Mouse (Mus musculus) retina, postnatal 7 days (tissue): ENCODE results near the gene Susd1.
"Not testable (repeated sequence)": the region's sequence is repeated elsewhere in the genome, so short reads cannot be mapped to it uniquely, and the experiment has no call there.

ENCODE experiments used
- DNase-seq: peaks from one replicate; pipeline ENCODE4 v3.0.0-alpha.2; 2012; ENCODE audit warnings: low read depth, low spot score

Gene Susd1

DNA sequence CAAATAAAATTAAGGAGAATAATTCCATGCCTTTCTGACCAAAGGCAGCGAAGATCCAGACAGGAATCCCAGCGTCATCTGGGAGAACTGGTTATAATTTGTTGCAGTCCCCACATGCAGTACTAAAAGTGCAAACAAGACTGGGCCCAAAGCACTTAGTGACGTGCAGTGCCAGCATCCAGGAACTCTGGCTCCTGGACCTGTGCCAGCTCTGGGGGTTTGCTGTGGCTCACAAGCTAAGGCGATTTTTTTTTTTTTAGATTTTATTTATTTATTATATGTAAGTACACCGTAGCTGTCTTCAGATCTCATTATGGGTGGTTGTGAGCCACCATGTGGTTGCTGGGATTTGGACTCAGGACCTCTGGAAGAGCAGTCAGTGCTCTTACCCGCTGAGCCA, 152.1 kb downstream of the Susd1 start:
- DNase-seq = not testable (repeated sequence)

DNA sequence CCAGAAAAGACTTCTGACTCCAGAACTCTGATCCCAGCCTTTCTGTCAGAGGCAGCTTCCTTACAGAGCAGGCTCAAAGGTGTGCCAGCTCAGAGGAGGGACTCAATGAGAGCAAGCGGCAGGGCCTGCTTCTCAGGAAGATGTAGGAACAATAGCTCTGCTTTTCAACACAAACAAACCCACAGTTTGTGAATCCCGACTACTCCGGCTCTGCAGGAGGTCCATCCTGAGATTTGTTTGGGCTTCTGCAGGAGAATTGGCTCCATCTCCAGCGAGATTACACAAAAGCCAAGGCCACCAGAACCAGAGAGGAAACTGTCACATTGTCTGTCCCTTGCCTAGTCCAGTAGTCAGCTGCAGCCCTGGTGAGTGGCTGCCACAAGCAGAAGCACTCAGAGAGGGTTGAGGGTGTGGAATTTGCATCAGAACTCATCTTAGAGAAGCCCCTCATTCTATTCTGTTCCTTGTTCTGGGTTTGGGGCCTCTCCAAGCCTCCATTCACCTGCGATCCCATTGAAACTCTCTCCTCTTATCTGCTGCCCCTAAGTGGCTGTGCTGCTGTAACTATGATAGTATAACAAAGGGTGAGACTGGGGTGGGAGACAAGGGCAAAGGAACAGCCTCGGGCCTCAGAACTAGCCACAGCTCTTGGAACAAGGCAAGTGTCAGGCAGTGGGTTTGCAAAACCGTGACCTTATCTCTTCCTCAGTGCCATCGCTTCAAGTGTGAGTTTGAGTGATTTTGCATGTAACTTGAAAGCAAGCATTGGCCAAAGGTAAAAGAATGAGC, 155.5 kb downstream of the Susd1 start:
- DNase-seq = no peak

DNA sequence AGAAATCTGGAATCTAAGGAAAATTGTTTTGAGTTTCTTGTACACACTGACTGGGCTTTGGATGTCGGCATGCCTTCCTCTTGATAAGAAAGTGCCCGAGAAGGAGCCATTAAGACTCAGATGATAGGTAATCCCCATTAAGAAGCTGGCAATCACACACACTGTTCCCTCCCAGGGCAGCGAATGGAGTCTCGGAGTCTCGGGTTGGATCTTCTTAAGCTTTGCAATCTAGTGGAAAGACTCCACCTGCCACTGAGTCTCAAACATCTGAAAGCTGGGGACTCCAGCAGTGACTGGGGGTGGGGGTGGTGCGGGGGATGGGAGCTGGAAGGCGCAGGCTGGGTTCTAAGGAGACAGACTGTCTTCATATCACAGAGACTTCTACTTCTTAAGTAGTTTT, 156.3 kb downstream of the Susd1 start:
- DNase-seq = no peak

DNA sequence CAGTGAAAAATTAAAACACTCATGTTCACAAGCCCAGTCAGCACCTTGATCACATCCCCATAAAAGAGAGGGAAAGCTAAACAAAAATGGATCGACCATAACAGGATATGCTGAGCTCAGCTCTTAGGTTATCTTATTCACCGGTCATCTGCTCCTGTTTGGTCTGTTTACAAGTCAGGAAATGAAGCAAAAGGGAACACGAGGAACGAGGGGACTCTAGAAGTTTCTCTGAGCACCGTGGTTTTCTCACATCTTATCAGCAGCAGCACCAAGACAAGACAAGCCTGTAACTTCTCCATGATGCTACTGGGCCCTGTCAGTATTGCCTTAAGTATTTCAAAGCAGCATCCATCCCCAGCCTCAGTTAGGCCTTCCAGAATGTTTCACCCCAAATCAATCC, 157.6 kb downstream of the Susd1 start:
- no peak for DNase-seq

DNA sequence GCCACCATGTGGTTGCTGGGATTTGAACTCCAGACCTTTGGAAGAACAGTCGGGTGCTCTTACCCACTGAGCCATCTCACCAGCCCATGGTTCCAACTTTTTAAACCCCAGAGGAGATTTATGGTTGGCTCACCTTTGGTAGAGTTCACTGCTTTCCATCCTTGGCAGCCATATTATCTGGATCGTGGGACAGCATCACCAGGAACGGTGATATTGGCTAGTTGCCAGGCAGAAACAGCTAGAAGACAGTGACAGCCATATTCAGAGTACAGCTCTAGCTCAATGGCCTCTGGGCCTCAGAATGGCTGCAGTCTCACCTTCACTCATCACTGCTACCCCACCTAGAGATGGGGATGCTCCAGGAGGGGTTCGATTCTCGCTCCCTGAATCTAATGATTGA, 159.3 kb downstream of the Susd1 start:
- no peak for DNase-seq

- no peak for DNase-seq
These were observed 160.0 kb downstream of the Susd1 start for GRCm38 (mm10) chr4:59278410-59278809.

DNA sequence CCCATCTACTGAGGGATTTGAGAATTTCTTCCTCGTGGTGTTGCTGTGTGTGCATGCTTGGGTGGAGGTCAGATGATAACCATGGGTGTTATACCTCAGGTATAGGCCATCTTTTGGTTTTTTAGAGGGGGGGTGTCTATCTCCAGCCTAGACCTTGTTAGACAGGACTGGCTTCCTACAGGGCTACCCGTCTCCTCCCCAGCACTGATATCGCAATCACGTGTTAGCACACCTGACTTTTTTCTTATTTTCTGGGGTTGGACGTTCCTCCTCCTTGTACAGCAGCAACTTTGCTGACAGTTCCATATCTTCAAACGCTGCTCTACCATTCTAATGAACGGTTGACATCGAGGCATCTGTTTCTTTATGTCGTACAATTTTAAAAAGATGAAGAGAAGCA, 160.5 kb downstream of the Susd1 start:
- DNase-seq = no peak

GRCm38 (mm10) chr4:59275956-59276355, 162.5 kb downstream of the Susd1 start:
- DNase-seq = no peak

GRCm38 (mm10) chr4:59275494-59275893, 162.9 kb downstream of the Susd1 start:
- DNase-seq = no peak

DNA sequence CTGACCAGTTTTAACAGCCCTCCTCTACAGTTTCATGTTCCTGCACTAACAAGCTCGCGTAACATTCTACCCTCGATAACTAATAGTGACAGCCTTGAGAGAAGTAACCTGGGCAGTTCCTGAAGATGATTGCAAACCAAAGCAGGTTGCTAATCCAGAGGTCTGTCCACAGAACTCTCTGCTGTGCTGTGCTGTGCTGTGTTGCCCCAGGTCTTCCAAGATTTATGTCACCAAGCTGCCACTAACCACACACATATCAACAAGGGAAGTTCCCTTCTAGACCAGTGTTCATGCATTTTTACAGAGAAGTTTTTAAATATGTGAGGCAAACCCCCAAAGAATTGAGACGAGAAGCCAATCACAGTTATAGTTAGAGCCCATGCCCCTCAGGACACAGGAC, 164.3 kb downstream of the Susd1 start:
- no peak for DNase-seq

GRCm38 (mm10) chr4:59273342-59273741, 165.1 kb downstream of the Susd1 start:
- no peak for DNase-seq

GRCm38 (mm10) chr4:59265631-59266030, 172.8 kb downstream of the Susd1 start:
- DNase-seq = no peak

DNA sequence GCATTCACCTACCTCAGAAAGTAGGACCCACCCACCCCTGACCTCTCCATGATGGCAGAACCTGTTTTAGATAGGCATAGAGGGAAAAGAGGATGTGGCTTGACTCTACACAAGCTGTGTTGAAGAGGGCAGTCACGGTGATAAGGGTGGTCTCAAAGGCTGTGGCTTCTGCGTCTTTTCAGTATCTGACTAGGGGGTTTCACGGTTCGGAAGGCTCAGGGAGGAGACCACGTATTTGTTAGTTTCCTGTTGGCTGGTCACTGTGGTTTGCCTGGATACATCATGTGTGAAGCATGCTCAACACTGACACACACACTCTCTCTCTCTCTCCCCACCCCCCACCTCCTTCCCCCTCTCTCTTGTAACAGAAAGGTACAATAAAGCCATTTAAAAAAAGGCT, 173.3 kb downstream of the Susd1 start:
- DNase-seq = no peak
